Mouse (Mus musculus) thymus, adult 2 months (tissue): ENCODE results near the gene Garem2. TPM values are rescaled to one million over a fixed set of nuclear protein-coding genes. Genes with fewer than 3 reads are reported as not detected.

Experiments used
- DNase-seq: peaks from one replicate; pipeline ENCODE4 v3.0.0; 2021
- H3K27ac ChIP-seq: fragments of 200-500 bp; 2 replicates; pipeline ENCODE4 v1.5.1; 2012; ENCODE audit warnings: low read length, control low read depth; ENCODE audit not compliant: control insufficient read depth, insufficient read depth
- H3K27me3 ChIP-seq: fragments of 200-500 bp; 2 replicates; pipeline ENCODE4 v1.6.1; 2012; ENCODE audit warnings: mild to moderate bottlenecking, low read length, moderate library complexity, mixed read lengths; ENCODE audit not compliant: control insufficient read depth, insufficient read depth
- H3K36me3 ChIP-seq: fragments of 200-500 bp; 2 replicates; pipeline ENCODE4 v1.6.1; 2012; ENCODE audit warnings: mild to moderate bottlenecking, low read length, moderate library complexity; ENCODE audit not compliant: control insufficient read depth, insufficient read depth
- H3K4me1 ChIP-seq: fragments of 200-500 bp; replicated peaks from 2 replicates; pipeline ENCODE4 v1.6.1; 2012; ENCODE audit warnings: low read length; ENCODE audit not compliant: control insufficient read depth, insufficient read depth
- H3K4me3 ChIP-seq: fragments of 200-500 bp; 2 replicates; pipeline ENCODE4 v1.5.1; 2012; ENCODE audit warnings: mild to moderate bottlenecking, low read length, control low read depth, moderate library complexity; ENCODE audit not compliant: control insufficient read depth, insufficient read depth
- CTCF ChIP-seq: fragments of 200-500 bp; IDR thresholded peaks from 2 replicates; pipeline ENCODE4 v1.5.1; 2012; ENCODE audit warnings: mild to moderate bottlenecking, control low read depth, low read length, moderate library complexity, borderline replicate concordance; ENCODE audit not compliant: control insufficient read depth, poor library complexity, insufficient read depth; ENCODE audit errors: extremely low read depth
- POLR2A ChIP-seq: fragments of 200-500 bp; IDR thresholded peaks from 2 replicates; pipeline ENCODE4 v1.6.1; 2012; ENCODE audit warnings: mild to moderate bottlenecking, low read length, control low read depth, moderate library complexity; ENCODE audit not compliant: control insufficient read depth, poor library complexity, insufficient read depth; ENCODE audit errors: extremely low read depth
- WGBS: fragments of 180-500 bp; shearing (Covaris S2); methylation state at CpG from one replicate; pipeline ENCODE4 v1.1.7; 2018; 5-methylcytosine and 5-hydroxymethylcytosine counted together
- polyA plus RNA-seq: library from polyadenylated mRNA; depleted of rRNA; stranded (reverse); fragments of >200 nt; gene quantifications from 2 replicates; pipeline ENCODE4 v1.2.3, GENCODE M21; 2012

The Garem2 gene
- polyA plus RNA-seq, 1 experiment, result 0.09 TPM

- peaks cover 70% of the 10 kb centered on the region for H3K36me3 ChIP-seq
- 96% methylated on average over 13 of the region's 13 CpGs for WGBS
Observed at GRCm38 (mm10) chr5:30127921-30128597, 23.1 kb downstream of the Garem2 start.

GRCm38 (mm10) chr5:30128680-30129079 lies 23.7 kb downstream of the Garem2 start:
- TF ChIP-seq CTCF, result no peak
- TF ChIP-seq POLR2A, result no peak
- Histone ChIP-seq H3K36me3 (peaks cover 70% of the 10 kb centered on the region), H3K27ac (no peak overlapping the region), H3K4me3 (no peak overlapping the region), H3K27me3 (no peaks in the 10 kb centered on the region), H3K4me1 (no peaks in the 10 kb centered on the region)
- 98% methylated on average over 6 of the region's 6 CpGs for WGBS
- DNase-seq, result no peak

More at GRCm38 (mm10) chr5:30127921-30128597, 23.1 kb downstream of the Garem2 start:
- Histone ChIP-seq H3K27me3 (no peaks in the 10 kb centered on the region), H3K4me1 (no peaks in the 10 kb centered on the region), H3K27ac (no peak overlapping the region), H3K4me3 (no peak overlapping the region)
- DNase-seq, result no peak
- no peak for TF ChIP-seq CTCF
- TF ChIP-seq POLR2A, result no peak

DNA sequence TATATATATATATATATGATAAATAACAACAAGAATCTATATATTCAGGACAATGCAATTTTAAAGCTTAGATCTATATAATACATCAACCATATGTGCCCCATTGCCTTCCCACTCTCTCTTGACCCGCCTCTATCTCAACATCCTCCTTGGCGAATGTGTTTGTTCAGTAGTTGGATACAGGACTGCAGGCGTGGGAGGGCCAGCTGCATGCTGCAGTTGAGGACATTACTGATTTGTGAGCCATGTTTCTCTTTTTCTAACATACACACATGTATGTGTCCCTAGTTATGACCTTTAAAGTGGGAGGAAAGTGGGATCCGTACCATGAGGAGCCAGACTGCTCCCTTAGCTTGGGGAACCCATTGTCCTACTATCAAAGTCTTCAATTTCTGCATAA lies 26.3 kb downstream of the Garem2 start:
- Histone ChIP-seq H3K27ac (no peak overlapping the region), H3K36me3 (peaks cover 74% of the 10 kb centered on the region), H3K4me1 (no peaks in the 10 kb centered on the region), H3K27me3 (no peaks in the 10 kb centered on the region), H3K4me3 (no peak overlapping the region)
- DNase-seq, result no peak
- WGBS, result 97% methylated on average over 4 of the region's 4 CpGs
- TF ChIP-seq POLR2A (no peak), CTCF (no peak)

DNA sequence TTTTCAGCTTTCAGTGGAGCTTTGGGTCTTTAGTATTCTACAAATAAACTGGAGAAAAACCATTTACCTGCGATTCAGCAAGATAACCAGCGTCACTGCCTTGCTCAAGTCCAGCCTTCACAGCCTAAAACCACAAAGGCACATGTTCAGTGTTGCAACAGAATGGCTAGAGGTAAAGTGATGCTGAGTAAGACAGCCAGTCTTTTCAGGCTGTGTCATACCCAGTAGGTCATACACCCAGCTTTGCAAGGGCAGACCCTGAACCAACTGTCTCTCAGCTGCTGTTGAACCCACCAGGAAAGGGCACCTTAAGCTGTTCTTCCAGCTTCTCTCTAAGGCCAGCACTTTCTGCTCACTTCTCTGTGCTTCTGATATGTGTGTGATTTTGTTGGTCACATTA lies 27.2 kb downstream of the Garem2 start:
- no peak overlapping the region for H3K27ac ChIP-seq
- H3K4me3 ChIP-seq, result no peak overlapping the region
- H3K36me3 ChIP-seq, result peaks cover 66% of the 10 kb centered on the region
- DNase-seq, result no peak
- WGBS, result 95% methylated on average over 2 of the region's 2 CpGs
- H3K4me1 ChIP-seq, result no peaks in the 10 kb centered on the region
- no peaks in the 10 kb centered on the region for H3K27me3 ChIP-seq
- TF ChIP-seq POLR2A, result no peak
- TF ChIP-seq CTCF, result no peak

DNA sequence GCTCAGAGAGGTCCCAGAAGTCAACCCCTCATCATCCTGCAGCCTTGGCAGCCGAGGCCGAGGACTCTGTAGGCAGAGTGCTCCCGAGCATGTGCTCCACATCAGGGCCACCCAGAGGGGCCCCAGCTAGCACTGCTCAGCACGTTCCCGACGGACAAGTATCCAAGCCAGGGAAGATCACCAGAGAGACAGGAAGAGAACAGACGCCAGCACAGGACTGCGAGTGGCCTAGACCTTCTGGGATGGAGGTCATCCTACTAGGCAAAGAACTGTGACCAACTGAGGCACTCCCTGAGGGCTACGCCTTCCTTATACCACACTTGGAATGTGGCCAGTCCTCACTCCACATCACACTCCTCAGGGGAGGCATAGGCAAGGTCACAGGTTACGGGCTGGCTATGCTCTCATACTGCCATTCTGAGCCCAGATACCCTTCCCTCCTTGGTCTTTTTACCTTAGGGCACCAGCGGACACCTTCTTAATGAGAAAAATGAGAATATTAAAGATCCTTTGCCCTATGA lies 30.8 kb downstream of the Garem2 start:
- H3K36me3 ChIP-seq, result peaks cover 64% of the 10 kb centered on the region
- H3K4me3 ChIP-seq, result no peak overlapping the region
- 96% methylated on average over 11 of the region's 11 CpGs for WGBS
- no peaks in the 10 kb centered on the region for H3K27me3 ChIP-seq
- no peaks in the 10 kb centered on the region for H3K4me1 ChIP-seq
- no peak for DNase-seq
- no peak overlapping the region for H3K27ac ChIP-seq
- no peak for TF ChIP-seq CTCF
- no peak for TF ChIP-seq POLR2A

DNA sequence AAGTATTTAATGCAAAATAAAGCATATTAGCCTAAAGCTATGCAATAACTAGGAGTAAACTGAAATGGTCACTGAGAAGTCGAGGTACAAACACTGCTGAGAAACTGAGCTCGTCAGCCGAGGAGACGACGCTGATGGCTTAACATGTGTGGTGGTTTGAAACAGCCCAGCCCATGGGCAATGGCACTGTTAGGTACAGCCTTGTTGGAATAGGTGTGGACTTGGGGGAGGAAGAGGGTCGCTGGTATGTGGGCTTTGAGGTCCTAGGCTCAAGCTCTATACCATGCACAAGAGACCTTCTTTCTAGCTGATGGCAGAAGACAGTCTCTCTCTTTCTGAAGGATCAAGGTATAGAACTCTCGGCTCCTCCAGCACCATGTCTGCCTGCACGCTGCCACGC lies 32.3 kb downstream of the Garem2 start:
- Histone ChIP-seq H3K36me3 (peaks cover 67% of the 10 kb centered on the region), H3K27ac (no peak overlapping the region), H3K4me1 (no peaks in the 10 kb centered on the region), H3K27me3 (no peaks in the 10 kb centered on the region), H3K4me3 (no peak overlapping the region)
- no peak for TF ChIP-seq POLR2A
- TF ChIP-seq CTCF, result no peak
- no peak for DNase-seq
- WGBS, result 97% methylated on average over 9 of the region's 9 CpGs
